Mouse (Mus musculus) left cerebral cortex, postnatal 4 days (tissue): Measurements from ENCODE around the gene Mrap2. TPM values are rescaled to one million over a fixed set of nuclear protein-coding genes. Genes with fewer than 3 reads are reported as not detected.
"Not testable (repeated sequence)": the region's sequence is repeated elsewhere in the genome, so short reads cannot be mapped to it uniquely, and the experiment has no call there.

ENCODE experiments used
- DNase-seq: peaks from one replicate; pipeline ENCODE4 v3.0.0-alpha.2; 2022
- intact Hi-C: fragments of 180-260 bp; cut with DNase I; formaldehyde crosslinking; loops from one replicate; pipeline ENCODE4 v1.15.1; 2025
- total RNA-seq, 2 experiments: library from RNA; stranded (reverse); gene quantifications; 2 replicates each; pipeline ENCODE4 v1.2.3; 2021

Mrap2 gene
- 1 to 10 TPM; 1.5 to 3.5 TPM for total RNA-seq

GRCm38 (mm10) chr9:87144106-87144505 lies at the start of gene Mrap2:
Mrap2 (plus strand) TSS chr9:87144306.
- intact Hi-C loops, result no loop called here
- DNase-seq, result peak; percentile 67

GRCm38 (mm10) chr9:87097989-87098388 lies 46.1 kb upstream of the Mrap2 start:
- peak; percentile 42 for DNase-seq
- intact Hi-C loops, result no loop called here

GRCm38 (mm10) chr9:87115019-87115418 lies 29.1 kb upstream of the Mrap2 start:
- no peak for DNase-seq
- intact Hi-C loops, result no loop called here

GRCm38 (mm10) chr9:87115456-87115931 lies 28.6 kb upstream of the Mrap2 start:
- DNase-seq, result no peak
- intact Hi-C loops, result no loop called here

GRCm38 (mm10) chr9:87115978-87116377 lies 28.1 kb upstream of the Mrap2 start:
- DNase-seq, result no peak
- intact Hi-C loops, result no loop called here

GRCm38 (mm10) chr9:87118996-87119395 lies 25.1 kb upstream of the Mrap2 start:
- no peak for DNase-seq
- intact Hi-C loops, result no loop called here

GRCm38 (mm10) chr9:87121956-87122493 lies 22.1 kb upstream of the Mrap2 start:
- intact Hi-C loops, result no loop called here
- no peak for DNase-seq

GRCm38 (mm10) chr9:87127046-87127445 lies 17.1 kb upstream of the Mrap2 start:
- intact Hi-C loops, DNase-seq: not testable (repeated sequence)

- peak; percentile 75 for DNase-seq
- intact Hi-C loops, result no loop called here
Observed at GRCm38 (mm10) chr9:87135765-87136558, 8.1 kb upstream of the Mrap2 start.

- intact Hi-C loops, result no loop called here
Observed at GRCm38 (mm10) chr9:87143076-87143475, 1.0 kb upstream of the Mrap2 start.

GRCm38 (mm10) chr9:87144532-87144931 lies 426 bp downstream of the Mrap2 start:
- DNase-seq, result peak; percentile 25

More at GRCm38 (mm10) chr9:87143076-87143475, 1.0 kb upstream of the Mrap2 start:
- DNase-seq, result no peak

GRCm38 (mm10) chr9:87145180-87145579 lies 1.1 kb downstream of the Mrap2 start:
- DNase-seq, result no peak
- intact Hi-C loops, result no loop called here

More at GRCm38 (mm10) chr9:87144532-87144931, 426 bp downstream of the Mrap2 start:
- intact Hi-C loops, result no loop called here

- no peak for DNase-seq
- intact Hi-C loops, result no loop called here
Observed at GRCm38 (mm10) chr9:87145671-87146070, 1.6 kb downstream of the Mrap2 start.

GRCm38 (mm10) chr9:87146400-87146799 lies 2.3 kb downstream of the Mrap2 start:
- no peak for DNase-seq
- intact Hi-C loops, result no loop called here

- intact Hi-C loops, result no loop called here
- no peak for DNase-seq
Observed at GRCm38 (mm10) chr9:87147927-87148326, 3.8 kb downstream of the Mrap2 start.

- DNase-seq, result no peak
- intact Hi-C loops, result no loop called here
Observed at GRCm38 (mm10) chr9:87152641-87153325, 8.7 kb downstream of the Mrap2 start.

- intact Hi-C loops, result no loop called here
- DNase-seq, result no peak
Observed at GRCm38 (mm10) chr9:87162559-87162958, 18.5 kb downstream of the Mrap2 start.

GRCm38 (mm10) chr9:87167001-87167830 lies 23.1 kb downstream of the Mrap2 start:
- intact Hi-C loops, result no loop called here
- DNase-seq, result no peak

GRCm38 (mm10) chr9:87168051-87168450 lies 23.9 kb downstream of the Mrap2 start:
- intact Hi-C loops, result no loop called here
- DNase-seq, result no peak

GRCm38 (mm10) chr9:87169144-87169543 lies 25.0 kb downstream of the Mrap2 start:
- DNase-seq, result no peak
- intact Hi-C loops, result no loop called here

- peak; percentile 25 for DNase-seq
- intact Hi-C loops, result no loop called here
Observed at GRCm38 (mm10) chr9:87170891-87171290, 26.8 kb downstream of the Mrap2 start.
